Mouse (Mus musculus) CH12.LX (cell line): Measurements from ENCODE around the gene Pde4b. TPM values are rescaled to one million over a fixed set of nuclear protein-coding genes. Genes with fewer than 3 reads are reported as not detected.

Source experiments
- DNase-seq: peaks from one replicate; pipeline ENCODE4 v3.0.0-alpha.2; 2013; ENCODE audit errors: extremely low read depth
- H3K27ac ChIP-seq: 2 replicates; pipeline ENCODE4 v1.5.1; 2012; ENCODE audit warnings: low read depth, mild to moderate bottlenecking, control low read depth, moderate library complexity; ENCODE audit not compliant: insufficient read depth
- H3K27me3 ChIP-seq: replicated peaks from 2 replicates; pipeline ENCODE3; 2012; ENCODE audit warnings: inconsistent platforms
- H3K36me3 ChIP-seq, 2 experiments: replicated peaks in 1 of 2; 2 replicates each; pipeline versions ENCODE3 to v1.6.1; 2012; ENCODE audit warnings: inconsistent platforms in 1 of 2, low read length in 1 of 2, mild to moderate bottlenecking in 1 of 2, mixed read lengths in 1 of 2, moderate library complexity in 1 of 2; ENCODE audit not compliant: control insufficient read depth in 1 of 2, insufficient read depth in 1 of 2
- H3K4me1 ChIP-seq, 2 experiments: 2 replicates each; pipeline ENCODE4 v1.6.1; 2012; ENCODE audit warnings: inconsistent platforms in 1 of 2, moderate library complexity in 1 of 2; ENCODE audit not compliant: insufficient read depth in 2 of 2, control insufficient read depth in 1 of 2
- H3K4me2 ChIP-seq: 2 replicates; pipeline ENCODE4 v1.6.1; 2012; ENCODE audit warnings: low read depth, mild to moderate bottlenecking, control low read depth; ENCODE audit not compliant: poor library complexity, insufficient read depth, severe bottlenecking
- H3K4me3 ChIP-seq, 3 experiments: fragments of 150-350 bp in 1 of 3; sonication (generic) in 1 of 3; replicated peaks in 1 of 3; 2 replicates each; pipeline versions ENCODE3 to v1.5.1; 2011 to 2012; ENCODE audit warnings: low read depth in 2 of 3, low read length in 2 of 3, mild to moderate bottlenecking in 2 of 3, moderate library complexity in 2 of 3, control low read depth in 1 of 3, improper control_type of control experiment in 1 of 3, inconsistent platforms in 1 of 3, mixed read lengths in 1 of 3; ENCODE audit not compliant: poor library complexity in 1 of 3
- H3K79me2 ChIP-seq: replicated peaks from 2 replicates; pipeline ENCODE4 v1.6.1; 2012; ENCODE audit warnings: mild to moderate bottlenecking, moderate library complexity; ENCODE audit not compliant: control insufficient read depth, poor library complexity, insufficient read depth, severe bottlenecking; ENCODE audit errors: extremely low read depth
- H3K9ac ChIP-seq: 2 replicates; pipeline ENCODE4 v1.6.1; 2012; ENCODE audit warnings: low read depth, mild to moderate bottlenecking, control low read depth, moderate library complexity; ENCODE audit not compliant: insufficient read depth
- H3K9me3 ChIP-seq: replicated peaks from 2 replicates; pipeline ENCODE3; 2012; ENCODE audit warnings: low read length, inconsistent platforms, mixed read lengths
- BHLHE40 ChIP-seq: IDR thresholded peaks from 2 replicates; pipeline ENCODE4 v1.6.1; 2011; ENCODE audit warnings: mild to moderate bottlenecking, low read depth, low read length, improper control_type of control experiment
- CHD1 ChIP-seq: IDR thresholded peaks from 2 replicates; pipeline ENCODE4 v1.6.1; 2012; ENCODE audit warnings: low read depth, low read length, improper control_type of control experiment, inconsistent platforms
- CHD2 ChIP-seq: IDR thresholded peaks from 2 replicates; pipeline ENCODE4 v1.6.1; 2011; ENCODE audit warnings: low read length, improper control_type of control experiment
- CTCF ChIP-seq, 2 experiments: IDR thresholded peaks in 1 of 2; conservative IDR thresholded peaks in 1 of 2; 2 replicates each; pipeline ENCODE4 v1.5.1; 2011 to 2012; ENCODE audit warnings: low read depth in 2 of 2, low read length in 2 of 2, improper control_type of control experiment in 1 of 2, inconsistent platforms in 1 of 2, mild to moderate bottlenecking in 1 of 2, moderate library complexity in 1 of 2
- ELF1 ChIP-seq: IDR thresholded peaks from 2 replicates; pipeline ENCODE4 v1.6.1; 2014; ENCODE audit warnings: low read depth, mild to moderate bottlenecking, inconsistent platforms, low read length, improper control_type of control experiment
- HCFC1 ChIP-seq: IDR thresholded peaks from 2 replicates; pipeline ENCODE4 v1.6.1; 2012; ENCODE audit warnings: low read depth, mild to moderate bottlenecking, inconsistent platforms, low read length, improper control_type of control experiment
- IRF4 ChIP-seq: IDR thresholded peaks from 2 replicates; pipeline ENCODE4 v1.6.1; 2014; ENCODE audit warnings: low read depth, mild to moderate bottlenecking, inconsistent platforms, low read length, improper control_type of control experiment
- JUN ChIP-seq: IDR thresholded peaks from 2 replicates; pipeline ENCODE4 v1.6.1; 2011; ENCODE audit warnings: low read depth, mild to moderate bottlenecking, low read length, improper control_type of control experiment, moderate library complexity; ENCODE audit not compliant: insufficient read depth
- KAT2A ChIP-seq: IDR thresholded peaks from 2 replicates; pipeline ENCODE4 v1.6.1; 2012; ENCODE audit warnings: low read length, improper control_type of control experiment, inconsistent platforms; ENCODE audit not compliant: insufficient replicate concordance
- MAX ChIP-seq: IDR thresholded peaks from 2 replicates; pipeline ENCODE4 v1.6.1; 2011; ENCODE audit warnings: low read length, improper control_type of control experiment
- MAZ ChIP-seq: IDR thresholded peaks from 2 replicates; pipeline ENCODE4 v1.6.1; 2012; ENCODE audit warnings: low read depth, mild to moderate bottlenecking, inconsistent platforms, low read length, improper control_type of control experiment, moderate library complexity
- MEF2A ChIP-seq: IDR thresholded peaks from 2 replicates; pipeline ENCODE4 v1.6.1; 2014; ENCODE audit warnings: low read depth, mild to moderate bottlenecking, inconsistent platforms, low read length, improper control_type of control experiment, borderline replicate concordance
- NELFE ChIP-seq: IDR thresholded peaks from 2 replicates; pipeline ENCODE4 v1.6.1; 2011; ENCODE audit warnings: low read depth, low read length, improper control_type of control experiment
- NRF1 ChIP-seq: IDR thresholded peaks from 2 replicates; pipeline ENCODE4 v1.6.1; 2014; ENCODE audit warnings: low read depth, mild to moderate bottlenecking, inconsistent platforms, low read length, improper control_type of control experiment, moderate library complexity
- POLR2A ChIP-seq: IDR thresholded peaks from 2 replicates; pipeline ENCODE4 v1.6.1; 2011; ENCODE audit warnings: low read depth, mild to moderate bottlenecking, improper control_type of control experiment, low read length
- RAD21 ChIP-seq: IDR thresholded peaks from 2 replicates; pipeline ENCODE4 v1.6.1; 2011; ENCODE audit warnings: low read depth, mild to moderate bottlenecking, low read length, improper control_type of control experiment, moderate library complexity
- SMC3 ChIP-seq: IDR thresholded peaks from 2 replicates; pipeline ENCODE4 v1.6.1; 2011; ENCODE audit warnings: low read depth, low read length, improper control_type of control experiment
- TBP ChIP-seq: conservative IDR thresholded peaks from 2 replicates; pipeline ENCODE4 v1.6.1; 2011; ENCODE audit warnings: low read depth, low read length, improper control_type of control experiment
- USF1 ChIP-seq: IDR thresholded peaks from 2 replicates; pipeline ENCODE4 v1.6.1; 2014; ENCODE audit warnings: low read depth, mild to moderate bottlenecking, inconsistent platforms, low read length, improper control_type of control experiment
- USF2 ChIP-seq: conservative IDR thresholded peaks from 2 replicates; pipeline ENCODE4 v1.6.1; 2011; ENCODE audit warnings: low read depth, low read length, improper control_type of control experiment
- dilution Hi-C: fragments of 300-500 bp; cut with MboI; formaldehyde crosslinking; loops from 2 replicates; pipeline ENCODE4 v1.14.3; 2020; ENCODE audit warnings: low sequenced_read_pairs; ENCODE audit not compliant: extremely low pct_unique_long_range_greater_than_20kb, extremely low pct_ligation_motif_present
- in situ Hi-C: fragments of 300-500 bp; cut with MboI; formaldehyde crosslinking; loops from 3 replicates; pipeline ENCODE4 v1.14.3; 2019; ENCODE audit warnings: low sequenced_read_pairs, low pct_ligation_motif_present, low pct_unique_long_range_greater_than_20kb, mixed read lengths
- polyA plus RNA-seq: library from polyadenylated mRNA; unstranded; fragments of >175 nt; gene quantifications from 2 replicates; pipeline ENCODE4 v1.2.1, GENCODE M21; 2012; ENCODE audit warnings: low read depth; ENCODE audit not compliant: insufficient read length
- total RNA-seq, 2 experiments: library from RNA; depleted of rRNA; stranded (reverse); fragments of 300-350 nt in 1 of 2; fragments of >200 nt in 1 of 2; gene quantifications; 2 replicates each; pipeline ENCODE4 v1.2.3; 2012 to 2014

Pde4b gene
- total and polyA plus RNA-seq, 3 experiments: 9.6 to 24.2 (median 21.8) TPM

- no peaks in the 10 kb centered on the region for H3K79me2 ChIP-seq
- no peak for DNase-seq
- no peaks in the 10 kb centered on the region for H3K9me3 ChIP-seq
- no peaks in the 10 kb centered on the region for H3K27me3 ChIP-seq
- H3K36me3 ChIP-seq: no peaks in the 10 kb centered on the region
- peaks cover 0 to 6% of the 10 kb centered on the region in 2 experiments; a peak in 2 of 4 replicates for H3K4me1 ChIP-seq
- TF ChIP-seq CTCF (conservative IDR thresholded peaks at IDR 0.05 in 1 of 2, IDR thresholded peaks at IDR 0.05 in 1 of 2; ENCODE audit: low read depth in 2 of 2, low read length in 2 of 2) (no peak), IRF4 (no peak), MAZ (no peak), SMC3 (no peak), KAT2A (no peak), MEF2A (no peak)
- TF ChIP-seq, all 38 proteins: peak for 0
- no peak overlapping the region for H3K27ac ChIP-seq
- in situ Hi-C loops (no loop called here), dilution Hi-C loops (loop anchor here (25.0 kb wide), 1 partner anchor 254 kb away; no protein-coding TSS in a partner anchor)
- no peak overlapping the region for H3K4me2 ChIP-seq
- no peak overlapping the region for H3K9ac ChIP-seq
- no peak overlapping the region for H3K4me3 ChIP-seq
These were observed 146.3 kb downstream of the Pde4b start for GRCm38 (mm10) chr4:102233633-102234032.

- dilution Hi-C loops (loop anchor here (25.0 kb wide), 1 partner anchor 252 kb away; no protein-coding TSS in a partner anchor), in situ Hi-C loops (no loop called here)
- DNase-seq: no peak
These were observed 147.8 kb downstream of the Pde4b start for GRCm38 (mm10) chr4:102235151-102235550.

GRCm38 (mm10) chr4:102239102-102239501, 151.8 kb downstream of the Pde4b start:
- Histone ChIP-seq H3K27ac (no peak overlapping the region), H3K27me3 (no peaks in the 10 kb centered on the region), H3K4me2 (no peak overlapping the region), H3K9me3 (no peaks in the 10 kb centered on the region), H3K36me3 (no peaks in the 10 kb centered on the region), H3K4me3 (no peak overlapping the region), H3K4me1 (no peaks in the 10 kb centered on the region), H3K79me2 (no peaks in the 10 kb centered on the region), H3K9ac (no peak overlapping the region)
- dilution Hi-C loops (loop anchor here (25.0 kb wide), 1 partner anchor 248 kb away; no protein-coding TSS in a partner anchor), in situ Hi-C loops (no loop called here)
- no peak for DNase-seq
- no peak for TF ChIP-seq RAD21
- TF ChIP-seq TBP: no peak
- TF ChIP-seq BHLHE40: no peak
- no peak for TF ChIP-seq NELFE
- no peak for TF ChIP-seq KAT2A
- TF ChIP-seq POLR2A: no peak
- TF ChIP-seq ELF1: no peak
- TF ChIP-seq HCFC1: no peak
- TF ChIP-seq MAX: no peak
- no peak for TF ChIP-seq USF1

More at GRCm38 (mm10) chr4:102235151-102235550, 147.8 kb downstream of the Pde4b start:
- Histone ChIP-seq H3K4me1 (peaks cover 0 to 3% of the 10 kb centered on the region in 2 experiments; a peak in 2 of 4 replicates), H3K27ac (no peak overlapping the region), H3K4me3 (no peak overlapping the region), H3K27me3 (no peaks in the 10 kb centered on the region), H3K9ac (no peak overlapping the region), H3K36me3 (no peaks in the 10 kb centered on the region), H3K4me2 (no peak overlapping the region), H3K79me2 (no peaks in the 10 kb centered on the region), H3K9me3 (no peaks in the 10 kb centered on the region)
- no peak for TF ChIP-seq CHD2
- no peak for TF ChIP-seq ELF1
- no peak for TF ChIP-seq KAT2A
- TF ChIP-seq JUN: no peak
- no peak for TF ChIP-seq NRF1
- no peak for TF ChIP-seq MAX
- no peak for TF ChIP-seq CHD1
- TF ChIP-seq SMC3: no peak
- TF ChIP-seq USF2: no peak
